Mouse (Mus musculus) thymus, postnatal 36 days (tissue): ENCODE results near the gene Gm29609.
"Not testable (repeated sequence)": the region's sequence is repeated elsewhere in the genome, so short reads cannot be mapped to it uniquely, and the experiment has no call there.

Experiments used
- DNase-seq, 2 experiments: peaks; one replicate each; pipeline ENCODE4 v3.0.0; 2022; ENCODE audit warnings: mixed read lengths in 2 of 2

Gm29609 gene

DNA sequence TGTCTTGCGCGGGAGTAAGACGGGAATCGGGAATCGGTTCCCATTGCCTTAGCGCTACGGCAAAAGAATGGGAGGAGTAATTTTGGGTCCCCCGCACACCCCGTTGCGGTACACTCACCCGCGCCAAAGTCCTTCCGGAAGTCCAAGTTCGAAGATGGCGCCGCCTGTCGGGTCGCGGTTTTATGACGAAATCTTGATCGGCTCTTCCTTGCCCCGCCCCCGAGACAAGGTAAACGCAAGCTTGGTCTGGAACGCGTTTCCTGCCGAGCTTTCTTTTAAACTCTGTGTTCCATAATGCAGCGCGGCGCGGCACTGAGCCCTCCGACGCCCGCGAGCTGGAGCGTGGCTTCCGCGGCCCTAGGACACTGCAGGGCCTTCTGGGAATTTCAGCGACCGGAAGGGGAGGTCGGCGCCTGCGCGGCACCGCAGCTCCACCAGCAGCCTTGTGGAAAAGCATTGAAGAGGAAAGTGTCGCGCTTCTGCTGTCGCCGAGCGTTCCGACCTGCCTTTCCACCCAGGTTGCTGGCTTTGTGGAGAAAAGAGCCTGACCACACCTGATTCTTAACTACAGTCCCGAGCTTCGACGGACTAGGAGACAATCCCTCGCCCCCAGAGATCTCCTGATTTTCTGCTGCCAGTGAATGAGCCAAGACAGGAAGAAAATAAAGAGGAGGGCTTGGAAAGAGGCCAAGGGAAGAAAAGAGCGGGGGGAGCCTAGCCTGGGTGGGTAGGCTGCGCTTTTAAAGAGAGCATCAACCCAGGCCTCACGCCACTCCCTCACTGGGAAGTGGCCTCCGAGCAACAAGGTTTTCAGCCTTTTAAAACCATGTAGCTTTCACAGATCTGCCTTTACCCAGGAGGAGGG is at the start of gene Gm29609, which contains the start of gene Gtf3c2:
Gene Gm29609 (minus strand): TSS at position 146 of the 865 bp plus-strand sequence.
Gene Gtf3c2 (minus strand): TSS at position 379 of the 865 bp plus-strand sequence.
- peak; percentile 95 to 96 for DNase-seq

DNA sequence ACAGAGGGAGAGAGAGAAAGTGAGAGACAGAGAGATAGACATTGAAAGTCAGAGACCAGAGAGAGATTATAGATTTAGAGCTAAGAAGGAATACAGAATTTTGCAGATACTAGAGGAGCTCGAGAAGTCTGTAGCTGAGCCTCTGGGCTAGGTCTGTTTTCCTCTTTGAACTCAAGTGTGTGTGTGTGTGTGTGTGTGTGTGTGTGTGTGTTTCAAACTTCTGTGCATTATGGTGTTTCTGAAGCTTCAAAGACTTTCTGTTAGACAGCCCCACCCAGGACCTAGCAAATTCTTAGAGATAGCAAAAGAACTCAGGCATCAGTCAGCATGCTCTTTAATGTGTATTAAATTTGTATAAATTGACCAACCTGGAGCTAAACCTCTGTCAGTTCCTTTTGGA is 46.9 kb upstream of the Gm29609 start:
- no peak for DNase-seq

GRCm38 (mm10) chr5:31222696-31223095 is 43.0 kb upstream of the Gm29609 start:
- DNase-seq: no peak

- DNase-seq: peak; percentile 24 to 48
Measured at GRCm38 (mm10) chr5:31221304-31221945, 41.7 kb upstream of the Gm29609 start.

- DNase-seq: peak; percentile 97 to 98
Measured at GRCm38 (mm10) chr5:31220448-31221303, 41.0 kb upstream of the Gm29609 start, which contains the start of gene Ppm1g. Gene Ppm1g, minus strand, starts transcription at chr5:31220687.

- DNase-seq: no peak
Measured at GRCm38 (mm10) chr5:31219911-31220447, 40.3 kb upstream of the Gm29609 start.

DNA sequence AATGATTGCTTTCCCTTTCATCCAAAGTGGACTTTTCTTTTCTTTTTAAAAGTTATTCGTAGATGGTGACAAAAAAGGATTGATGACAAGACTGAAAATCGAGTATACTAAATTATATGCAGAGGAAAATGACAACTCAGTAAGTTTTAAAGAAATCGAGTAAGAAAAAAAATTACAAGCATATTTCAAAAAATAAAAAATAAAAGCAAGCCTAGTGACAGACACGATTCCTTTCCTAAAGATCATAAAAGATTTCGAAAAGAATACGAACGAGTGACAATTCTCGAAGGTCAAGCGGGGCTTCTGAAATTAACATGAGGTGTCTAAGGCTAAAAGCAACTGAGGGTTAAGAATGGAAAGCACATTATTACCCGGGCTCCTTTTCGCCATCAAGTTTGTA is 39.8 kb upstream of the Gm29609 start:
- DNase-seq: no peak

- no peak for DNase-seq
Measured at GRCm38 (mm10) chr5:31219070-31219469, 39.4 kb upstream of the Gm29609 start.

GRCm38 (mm10) chr5:31218294-31218693 is 38.6 kb upstream of the Gm29609 start:
- DNase-seq: peak in 1 of 2 experiments; percentile 20

- not testable (repeated sequence) for DNase-seq
Measured at GRCm38 (mm10) chr5:31216554-31216953, 36.8 kb upstream of the Gm29609 start.

- no peak for DNase-seq
Measured at GRCm38 (mm10) chr5:31204421-31204820, 24.7 kb upstream of the Gm29609 start.

DNA sequence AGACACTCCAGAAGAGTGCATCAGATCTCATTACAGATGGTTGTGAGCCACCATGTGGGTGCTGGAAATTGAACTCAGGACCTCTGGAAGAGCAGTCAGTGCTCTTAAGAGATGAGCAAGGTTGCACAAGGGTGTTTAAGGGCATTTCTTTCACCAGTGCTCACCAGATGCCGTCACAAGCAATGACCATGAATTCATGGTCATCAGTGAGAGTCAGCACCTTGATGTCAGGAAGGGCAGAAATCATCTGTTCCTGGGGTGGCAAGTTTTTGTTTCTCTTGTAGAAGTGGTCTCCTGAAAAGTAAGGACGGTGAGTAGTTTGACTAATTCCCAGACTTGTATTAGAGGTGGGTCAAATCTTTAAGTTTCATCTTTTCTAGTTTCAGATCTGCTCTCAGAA is 24.2 kb upstream of the Gm29609 start:
- DNase-seq: no peak

DNA sequence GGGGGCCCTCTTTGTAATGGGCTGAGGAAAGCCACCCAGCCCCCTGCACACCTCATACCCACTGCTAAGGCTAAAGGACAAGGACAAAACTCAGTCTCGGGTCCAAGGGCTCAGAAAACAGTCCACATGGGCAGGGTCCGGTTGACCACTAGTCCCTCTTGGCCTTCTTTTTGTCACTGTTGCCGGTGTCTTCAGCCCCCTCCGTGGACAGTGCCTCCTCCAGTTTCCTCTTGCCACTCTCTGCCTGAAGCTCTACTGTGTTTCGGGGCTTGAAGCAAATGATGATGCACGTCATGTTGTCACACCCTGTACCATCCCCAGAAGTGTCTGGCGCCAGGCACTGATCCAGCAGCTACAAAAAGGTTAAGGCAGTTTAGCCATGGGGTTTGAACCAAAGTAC is 23.2 kb upstream of the Gm29609 start:
- DNase-seq: peak in 1 of 2 experiments; percentile 21

DNA sequence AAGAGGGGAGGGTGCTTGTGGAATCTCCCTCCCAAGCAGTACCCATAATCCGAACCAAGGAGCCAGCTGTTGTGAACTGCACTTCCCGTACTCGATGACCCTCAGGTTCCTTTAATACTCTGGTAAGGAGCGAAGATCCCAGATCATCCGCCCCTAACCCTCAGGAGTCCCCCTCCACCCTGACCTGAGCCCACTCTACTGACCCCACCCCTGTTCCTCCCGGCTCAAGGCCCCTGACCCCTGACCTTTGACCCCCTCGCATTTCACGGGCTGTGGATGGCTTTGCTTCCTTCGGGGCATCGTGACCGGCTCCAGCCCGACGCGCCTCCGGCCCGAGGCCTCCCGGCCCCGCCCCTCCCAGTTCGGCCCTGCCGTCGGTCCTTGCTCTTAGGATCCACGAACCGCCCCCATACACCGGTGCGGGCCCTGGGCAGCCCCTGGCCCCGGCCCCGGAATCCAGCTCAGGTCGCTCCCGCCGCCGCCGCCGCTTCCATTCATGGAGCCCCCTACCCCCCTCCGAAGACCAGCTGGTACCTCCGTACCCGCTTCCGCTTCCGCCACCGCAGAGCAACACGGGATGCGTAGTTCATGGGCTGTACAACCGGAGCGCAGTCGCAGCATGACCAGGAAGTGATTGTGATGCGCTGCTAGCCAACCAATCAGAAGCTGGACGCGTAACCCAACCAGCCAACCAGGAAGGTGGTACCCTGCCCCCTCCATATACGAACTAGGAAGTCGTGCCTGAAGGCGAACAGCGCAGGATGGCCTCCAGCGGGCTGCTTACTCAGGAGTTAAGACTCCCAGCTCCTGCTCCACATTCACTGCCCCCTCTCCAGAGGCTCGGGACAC is 22.3 kb upstream of the Gm29609 start, which contains the start of gene Zfp513:
Gene Zfp513 (minus strand): TSS at position 562 of the 849 bp plus-strand sequence.
- DNase-seq: peak; percentile 90 to 96

DNA sequence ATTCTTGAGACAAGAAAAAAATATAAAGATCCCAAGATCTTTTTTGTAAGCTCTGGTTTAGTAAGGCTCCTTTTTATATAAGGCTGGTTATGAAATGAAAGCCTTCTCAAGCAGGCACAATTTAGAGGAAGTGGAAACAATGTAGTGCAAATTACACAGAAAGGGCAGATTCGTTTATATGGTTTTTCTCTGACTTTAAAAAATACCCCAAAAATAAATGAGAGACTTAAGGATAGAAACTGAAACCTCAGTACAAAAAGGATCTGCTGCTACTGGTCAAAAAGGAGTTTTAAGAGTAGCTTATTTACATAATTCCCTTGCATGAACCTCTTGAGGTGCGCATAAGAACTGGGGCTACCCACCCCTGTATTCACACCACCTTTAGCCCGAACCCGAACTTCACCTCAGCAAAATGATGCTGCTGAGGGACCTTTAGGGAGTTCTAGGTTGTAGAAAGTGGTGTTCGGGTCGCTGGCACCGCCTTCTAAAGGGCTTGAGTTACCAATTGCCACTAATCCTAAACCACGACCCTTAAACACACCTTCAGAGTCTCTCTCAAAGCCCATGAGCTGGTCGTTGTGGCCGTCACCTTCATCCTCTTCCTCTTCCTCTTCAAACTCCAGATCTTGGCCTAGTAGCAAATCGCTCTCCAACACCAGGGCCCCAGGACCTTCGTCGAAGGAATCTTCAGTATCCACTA is 21.5 kb upstream of the Gm29609 start:
- DNase-seq: no peak

- peak in 1 of 2 experiments; percentile 41 for DNase-seq
Measured at GRCm38 (mm10) chr5:31200327-31200768, 20.6 kb upstream of the Gm29609 start.

- DNase-seq: peak; percentile 25 to 39
Measured at GRCm38 (mm10) chr5:31199893-31200292, 20.2 kb upstream of the Gm29609 start.

DNA sequence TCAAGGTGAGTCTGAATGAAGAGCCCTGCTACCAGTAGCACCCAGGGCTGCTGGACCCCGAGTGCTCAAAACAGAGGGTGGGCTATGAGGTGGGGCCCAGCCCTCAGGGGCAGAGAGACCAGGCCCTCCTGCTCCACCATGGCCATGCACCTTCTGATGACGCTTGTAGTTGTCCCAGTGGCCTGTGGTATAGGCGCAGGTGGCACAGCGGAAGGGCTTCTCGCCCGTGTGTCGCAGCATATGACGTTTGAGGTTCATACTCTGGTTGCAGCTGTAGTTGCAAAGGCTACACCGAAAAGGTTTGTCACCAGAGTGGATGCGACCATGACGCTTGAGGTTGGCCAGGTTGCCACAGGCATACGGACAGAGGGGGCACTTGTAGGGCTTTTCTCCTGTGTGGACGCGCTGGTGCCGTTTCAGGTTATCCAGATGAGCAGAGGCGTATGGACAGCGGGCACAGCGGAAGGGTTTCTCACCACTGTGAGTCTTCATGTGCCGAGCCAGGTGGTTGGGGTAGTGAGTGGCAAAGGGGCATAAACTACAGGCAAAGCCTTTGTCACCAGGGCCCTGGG is 19.7 kb upstream of the Gm29609 start:
- peak in 1 of 2 experiments; percentile 14 for DNase-seq

DNA sequence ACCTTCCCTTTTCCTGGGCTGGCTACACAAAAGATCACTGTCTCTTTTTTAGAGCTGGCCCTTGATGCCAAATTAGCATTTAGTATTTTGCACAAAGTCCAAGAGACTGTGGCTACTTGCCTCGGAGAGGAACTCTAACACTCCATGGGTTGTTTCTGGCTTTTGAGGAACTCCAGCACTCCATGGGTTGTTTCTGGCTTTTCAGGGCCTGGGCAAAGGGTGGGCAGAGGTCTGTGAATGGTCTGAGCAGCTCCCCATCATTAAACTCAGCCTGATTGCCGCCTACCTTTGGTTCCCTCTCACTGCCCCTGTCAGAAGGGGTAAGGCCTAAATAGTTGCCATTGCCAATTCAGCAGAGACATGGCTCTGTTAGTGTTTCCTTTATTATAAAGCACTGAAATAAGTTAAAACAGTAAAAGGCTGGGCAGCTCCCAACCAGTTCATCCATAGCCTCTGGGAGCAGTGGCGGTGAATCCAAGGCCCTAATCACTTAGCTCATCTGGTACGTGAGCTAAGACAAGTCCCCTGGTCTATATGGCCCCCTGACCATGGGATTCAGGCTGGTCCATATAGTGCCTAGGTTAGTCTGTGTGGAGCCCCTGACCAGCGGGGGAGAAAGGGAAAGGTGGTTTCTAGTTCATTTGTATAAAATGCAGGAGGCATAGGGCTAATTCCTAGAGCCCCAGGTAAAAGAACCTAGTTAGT is 19.1 kb upstream of the Gm29609 start:
- DNase-seq: no peak

- peak in 1 of 2 experiments; percentile 7 for DNase-seq
Measured at GRCm38 (mm10) chr5:31198170-31198569, 18.5 kb upstream of the Gm29609 start.
